Mouse (Mus musculus) forelimb bud, embryonic 11.5 days (tissue): ENCODE results near the gene Abcb9.

ENCODE experiments used
- DNase-seq: peaks from one replicate; pipeline ENCODE4 v3.0.0-alpha.2; 2012; ENCODE audit warnings: low read depth, low spot score

Abcb9 gene

DNA sequence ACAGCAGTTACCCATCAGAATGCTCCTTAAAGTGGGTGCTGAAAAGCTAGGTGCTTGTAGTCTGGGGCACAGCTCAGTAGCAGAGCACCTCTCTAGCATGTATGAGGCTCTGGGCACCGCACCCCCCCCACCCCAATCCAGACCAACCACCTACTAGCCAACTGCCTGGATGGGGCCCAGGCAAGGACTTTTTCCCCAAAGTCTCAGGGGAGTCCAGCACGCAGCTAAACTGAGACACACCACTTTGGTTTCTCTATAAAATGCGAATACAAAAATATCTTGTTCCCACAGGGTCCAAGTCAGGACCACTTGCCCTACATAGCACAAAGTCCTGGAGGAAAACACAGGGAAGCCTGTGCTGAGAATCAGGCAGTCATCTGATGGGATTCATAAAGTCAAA, 81.4 kb downstream of the Abcb9 start:
- DNase-seq = no peak

DNA sequence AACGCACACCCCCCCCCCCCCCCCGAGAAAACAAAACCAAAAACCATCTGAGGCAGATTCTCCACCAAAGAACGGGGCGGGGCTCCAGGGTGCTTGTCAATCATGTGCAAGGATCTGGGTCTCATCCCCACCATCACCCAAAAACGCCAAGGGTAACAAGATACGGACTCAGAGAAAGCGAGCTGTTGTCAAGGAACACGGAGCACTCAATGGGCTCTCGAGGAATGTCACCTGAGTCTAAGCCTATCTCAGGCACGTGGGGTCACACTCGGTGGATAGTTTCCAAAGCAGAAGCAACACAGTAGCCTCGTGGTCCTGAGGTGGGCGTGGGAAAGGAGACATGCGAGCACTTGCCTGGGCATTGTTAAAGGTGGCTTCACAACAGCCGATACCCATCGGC, 81.9 kb downstream of the Abcb9 start:
- no peak for DNase-seq

DNA sequence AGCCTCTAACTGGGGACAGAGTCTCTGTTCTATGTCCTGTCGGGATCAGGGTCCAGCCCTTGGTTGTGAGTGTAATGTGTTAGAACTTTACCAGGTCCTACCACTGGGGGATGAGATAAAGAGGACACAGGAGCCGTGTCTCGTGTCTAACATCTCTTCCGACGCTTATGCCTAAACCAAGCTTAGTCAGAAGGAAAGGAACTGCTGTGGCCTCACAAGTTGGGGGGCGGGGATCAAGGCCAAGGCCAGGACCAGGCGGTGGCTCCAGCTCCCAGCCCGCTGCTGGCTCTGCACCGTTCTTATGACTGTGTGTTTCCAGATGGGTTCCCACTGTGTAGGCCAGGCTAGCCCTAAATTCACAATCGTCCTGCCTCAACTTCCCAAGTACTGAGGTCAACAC, 82.7 kb downstream of the Abcb9 start:
- DNase-seq = no peak

DNA sequence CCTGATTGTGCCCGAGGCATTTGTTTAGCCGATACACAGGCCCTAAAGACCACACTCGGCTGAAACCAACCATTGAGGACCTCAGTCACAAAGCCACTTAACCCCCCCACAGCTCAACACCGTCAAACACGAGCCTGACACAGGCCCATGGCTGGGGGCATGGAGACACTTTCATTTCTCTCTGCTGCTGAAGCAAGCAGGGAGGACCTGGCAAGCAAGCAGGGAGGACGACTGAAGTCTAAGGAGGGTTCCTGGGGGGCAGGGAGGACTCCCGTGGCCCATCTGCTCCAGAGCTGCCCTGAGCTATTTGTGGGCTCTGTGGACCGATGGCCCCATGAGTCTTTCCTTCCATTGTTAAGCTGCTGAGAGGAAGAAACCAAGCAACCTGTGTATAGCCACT, 83.7 kb downstream of the Abcb9 start:
- no peak for DNase-seq
